Mouse (Mus musculus) left cerebral cortex, adult 18-20 months (tissue): ENCODE data around the gene Ccl7. TPM values are rescaled to one million over a fixed set of nuclear protein-coding genes. Genes with fewer than 3 reads are reported as not detected.

Experiments used
- DNase-seq, 2 experiments: peaks; one replicate each; pipeline ENCODE4 v3.0.0; 2021 to 2022; ENCODE audit warnings: low spot score in 2 of 2, mixed read lengths in 1 of 2
- total RNA-seq, 2 experiments: library from RNA; stranded (reverse); gene quantifications; 2 replicates each; pipeline ENCODE4 v1.2.3; 2021

Ccl7 gene
- total RNA-seq, 2 experiments from 2014 or later = not detected

DNA sequence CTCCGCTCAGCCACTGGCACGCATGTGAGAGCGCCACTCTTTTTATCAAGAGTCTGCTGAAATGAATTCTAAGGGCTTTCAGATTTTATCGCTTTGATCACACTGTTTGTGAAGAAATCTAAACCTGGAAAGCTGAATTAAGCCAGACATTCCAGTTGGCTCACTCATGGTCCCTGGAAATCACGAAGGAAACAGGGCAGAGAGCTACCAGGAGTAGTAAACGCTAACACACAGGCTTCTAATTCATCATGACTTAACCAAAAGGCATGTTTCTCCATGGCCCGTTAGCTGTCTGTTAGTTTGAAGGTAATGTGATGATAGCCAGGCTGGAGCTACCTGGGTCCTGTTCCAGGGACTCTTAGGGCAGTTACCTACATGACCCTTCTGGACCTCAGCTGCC lies 11.1 kb upstream of the Ccl7 start:
- no peak for DNase-seq

DNA sequence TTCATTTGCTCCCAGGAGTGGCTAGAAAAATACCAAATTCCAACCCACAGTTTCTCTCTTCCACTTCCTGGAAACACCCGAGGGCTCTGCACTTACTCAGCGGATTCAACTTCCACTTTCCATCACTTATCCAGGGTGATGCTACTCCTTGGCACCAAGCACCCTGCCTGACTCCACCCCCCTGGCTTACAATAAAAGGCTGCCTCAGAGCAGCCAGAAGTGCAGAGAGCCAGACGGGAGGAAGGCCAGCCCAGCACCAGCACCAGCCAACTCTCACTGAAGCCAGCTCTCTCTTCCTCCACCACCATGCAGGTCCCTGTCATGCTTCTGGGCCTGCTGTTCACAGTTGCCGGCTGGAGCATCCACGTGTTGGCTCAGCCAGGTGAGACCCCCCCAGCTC lies 10.2 kb upstream of the Ccl7 start, which contains the start of gene Ccl2:
Gene Ccl2, plus strand, starts transcription at position 216 of the 400 bp plus-strand sequence.
- peak; percentile 28 to 29 for DNase-seq

DNA sequence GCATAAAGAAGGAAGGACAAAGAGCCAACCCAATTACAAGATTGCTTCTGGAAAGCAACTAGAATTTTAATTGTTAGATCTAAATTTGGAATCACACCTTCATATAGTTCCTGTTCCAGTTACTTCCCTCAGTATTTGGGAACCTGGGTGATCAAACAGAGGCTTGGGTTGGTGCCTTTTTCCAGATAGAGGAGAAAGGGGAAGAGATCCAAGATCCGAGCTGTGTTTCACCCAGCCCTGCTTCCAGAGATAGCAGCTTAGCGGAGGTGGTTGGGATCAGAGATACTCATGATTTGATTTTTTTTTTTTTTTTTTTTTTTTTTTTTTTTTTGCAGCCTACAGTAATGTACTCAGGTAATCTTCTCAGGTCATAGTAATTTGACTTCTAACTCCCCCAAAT lies 9.7 kb upstream of the Ccl7 start:
- no peak for DNase-seq

DNA sequence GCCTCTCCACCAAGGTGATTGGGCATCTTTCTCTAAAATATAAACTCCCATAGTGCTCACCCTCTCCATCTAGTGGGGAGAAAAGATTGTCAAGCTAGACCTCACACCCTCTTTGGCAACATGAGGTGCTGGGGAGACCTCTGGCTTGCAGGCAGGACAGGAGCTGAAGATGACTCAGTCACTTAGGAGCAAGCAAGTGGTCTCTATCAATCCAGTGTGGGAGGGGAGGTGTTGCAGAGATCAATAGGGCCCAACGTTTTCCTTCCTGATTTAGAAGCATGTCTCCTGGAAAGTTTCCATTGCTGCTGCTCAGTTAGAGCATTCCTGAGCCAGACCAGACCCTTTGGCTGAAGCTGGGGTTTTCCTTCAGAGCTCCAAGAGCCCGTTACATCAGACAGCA lies 7.0 kb upstream of the Ccl7 start, which contains the start of gene Gm17268:
Gene Gm17268, minus strand, starts transcription at position 28 of the 400 bp plus-strand sequence.
- DNase-seq = no peak

DNA sequence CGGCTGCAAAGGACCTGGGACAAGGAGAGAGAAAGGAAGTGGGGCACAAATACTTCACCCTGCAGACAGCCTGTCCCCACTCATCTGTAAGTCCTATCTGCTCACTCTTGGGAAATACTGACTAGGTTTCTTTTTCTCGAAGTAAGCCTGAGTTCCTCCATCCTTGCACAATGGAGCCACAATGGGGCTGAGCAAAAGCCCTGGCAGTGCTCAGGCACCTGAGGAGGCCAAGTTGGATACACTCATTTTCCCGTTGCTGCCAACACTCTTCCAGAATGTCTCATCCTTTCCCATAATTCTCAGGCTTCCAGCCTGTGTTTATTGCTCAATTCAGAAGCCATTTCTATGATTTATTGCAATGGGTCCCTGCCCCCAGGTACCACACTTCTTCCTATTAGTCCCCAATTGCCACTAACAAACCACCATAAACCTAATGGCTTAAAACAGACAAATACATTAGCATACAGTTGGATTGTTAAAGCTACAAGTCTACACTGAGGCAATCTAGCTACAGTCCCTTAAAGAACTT lies 6.3 kb upstream of the Ccl7 start:
- DNase-seq = no peak

DNA sequence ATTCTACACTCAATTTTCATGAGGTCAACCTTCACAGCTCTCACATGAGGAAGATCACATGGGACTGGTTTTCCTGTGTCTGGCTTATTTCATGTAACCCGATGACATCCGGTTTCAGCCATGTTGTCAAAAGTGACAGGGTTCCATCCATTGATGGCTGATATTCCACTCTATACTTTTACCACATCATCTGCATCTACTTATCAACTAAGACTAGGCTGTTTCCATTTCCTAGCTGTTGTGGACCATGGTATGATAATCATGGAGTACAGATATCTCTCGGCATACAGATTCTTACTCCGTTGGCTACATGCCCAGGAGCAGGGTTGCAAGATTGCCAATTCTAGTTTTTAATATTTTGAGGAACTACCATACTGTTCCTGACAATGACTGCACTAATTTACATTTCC lies 3.8 kb upstream of the Ccl7 start:
- no peak for DNase-seq

DNA sequence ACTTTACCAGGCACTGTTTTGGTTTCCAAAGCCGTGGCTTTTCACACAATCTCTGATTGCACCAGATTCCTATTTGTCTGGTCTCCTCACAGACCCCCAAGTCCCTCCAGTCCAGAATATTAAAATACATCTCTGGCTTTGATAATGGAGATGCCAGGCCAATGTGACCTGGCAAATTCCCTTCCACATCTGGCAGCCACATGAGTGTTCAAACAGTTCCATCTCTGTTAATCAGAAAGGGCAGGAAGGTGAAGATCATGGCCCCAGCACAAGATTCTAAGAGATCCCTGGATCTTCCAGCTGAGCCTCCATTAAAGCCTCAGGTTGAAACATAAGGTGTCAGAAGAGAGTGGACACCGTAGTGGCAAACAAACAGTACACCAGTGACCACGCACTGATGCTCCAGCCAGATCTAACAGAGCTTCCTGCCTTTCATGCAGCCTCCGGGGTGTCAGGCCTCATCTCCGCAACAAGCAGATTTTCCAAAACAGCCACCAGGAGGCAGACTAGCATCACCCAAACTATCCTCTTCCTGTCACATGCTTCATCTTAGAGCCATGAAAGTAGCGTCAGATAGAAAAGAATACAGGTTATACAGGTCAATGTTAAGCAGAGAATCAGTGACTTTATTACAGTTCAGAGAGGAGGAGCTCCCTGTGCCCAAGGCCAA lies 2.4 kb downstream of the Ccl7 start:
- peak in 1 of 2 experiments; percentile 18 for DNase-seq

DNA sequence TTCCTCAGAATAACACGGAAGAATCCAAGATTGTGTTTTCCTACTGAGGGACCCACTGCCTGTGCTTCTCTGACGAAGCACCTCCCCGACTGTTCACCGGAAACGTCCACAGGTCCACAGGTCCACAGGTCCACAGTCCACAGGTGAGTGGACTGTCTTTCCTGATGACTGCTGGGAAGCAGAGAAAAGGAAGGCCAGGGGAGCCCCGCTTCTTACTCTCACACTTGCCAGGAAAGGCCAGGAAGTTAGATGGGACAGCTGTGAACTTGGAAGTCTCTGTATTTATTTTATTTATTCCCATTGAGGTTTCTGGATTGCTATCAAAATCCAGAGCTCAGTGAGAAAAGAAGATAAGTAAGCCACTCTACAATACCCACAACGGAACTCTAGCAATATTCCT lies 8.3 kb downstream of the Ccl7 start:
- DNase-seq = no peak

DNA sequence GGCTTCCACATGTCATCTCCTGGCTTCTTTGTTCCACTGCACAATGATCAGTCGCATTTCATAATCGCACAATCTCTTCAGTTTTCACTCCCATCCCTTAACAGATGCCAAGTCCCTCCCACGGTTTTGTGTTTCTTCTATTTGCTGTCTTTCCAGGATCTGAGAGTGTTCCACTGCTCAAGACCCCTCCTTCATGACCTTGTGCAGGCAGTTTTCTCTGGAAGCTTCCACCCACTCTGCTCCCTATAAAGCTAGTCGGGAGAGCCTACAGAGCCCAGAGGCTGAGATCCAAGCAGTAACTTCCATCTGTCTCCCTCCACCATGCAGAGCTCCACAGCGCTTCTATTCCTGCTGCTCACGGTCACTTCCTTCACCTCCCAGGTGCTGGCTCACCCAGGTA lies 12.1 kb downstream of the Ccl7 start, which contains the start of gene Ccl11:
Gene Ccl11, plus strand, starts transcription at position 178 of the 400 bp plus-strand sequence.
- peak; percentile 8 to 26 for DNase-seq

DNA sequence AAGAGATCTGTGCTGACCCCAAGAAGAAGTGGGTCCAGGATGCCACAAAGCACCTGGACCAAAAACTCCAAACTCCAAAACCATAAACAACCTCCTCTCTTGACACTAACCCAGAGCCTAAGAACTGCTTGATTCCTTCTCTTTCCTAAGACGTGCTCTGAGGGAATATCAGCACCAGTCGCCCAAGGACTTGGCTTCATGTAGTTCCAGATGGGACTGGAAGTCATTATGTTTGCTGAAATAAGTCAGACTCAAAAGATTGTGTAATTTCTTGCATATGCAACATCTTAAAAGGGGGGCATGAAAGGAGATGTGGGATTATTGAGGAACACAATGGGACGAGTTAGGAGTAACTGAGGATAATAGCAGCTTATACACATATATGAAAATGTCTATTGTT lies 16.7 kb downstream of the Ccl7 start:
- DNase-seq = no peak

DNA sequence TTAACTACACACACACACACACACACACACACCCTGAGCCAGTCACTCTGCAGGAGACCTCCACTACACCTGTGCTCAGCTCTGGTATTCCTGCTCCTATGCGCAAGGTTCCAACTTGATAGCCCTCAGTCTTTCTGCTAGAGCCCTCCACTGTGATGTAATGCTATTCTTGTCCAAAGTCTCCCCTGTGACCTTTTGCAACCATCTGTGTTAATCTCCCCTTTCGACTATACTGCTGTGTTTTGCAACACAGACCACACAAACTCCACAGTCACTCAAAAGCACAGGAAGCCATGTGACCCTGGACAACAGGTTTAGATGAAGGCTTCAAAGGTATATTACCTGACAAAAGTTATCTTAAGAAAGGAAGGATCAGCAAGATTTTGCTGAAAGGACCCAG lies 17.9 kb downstream of the Ccl7 start:
- DNase-seq = no peak

DNA sequence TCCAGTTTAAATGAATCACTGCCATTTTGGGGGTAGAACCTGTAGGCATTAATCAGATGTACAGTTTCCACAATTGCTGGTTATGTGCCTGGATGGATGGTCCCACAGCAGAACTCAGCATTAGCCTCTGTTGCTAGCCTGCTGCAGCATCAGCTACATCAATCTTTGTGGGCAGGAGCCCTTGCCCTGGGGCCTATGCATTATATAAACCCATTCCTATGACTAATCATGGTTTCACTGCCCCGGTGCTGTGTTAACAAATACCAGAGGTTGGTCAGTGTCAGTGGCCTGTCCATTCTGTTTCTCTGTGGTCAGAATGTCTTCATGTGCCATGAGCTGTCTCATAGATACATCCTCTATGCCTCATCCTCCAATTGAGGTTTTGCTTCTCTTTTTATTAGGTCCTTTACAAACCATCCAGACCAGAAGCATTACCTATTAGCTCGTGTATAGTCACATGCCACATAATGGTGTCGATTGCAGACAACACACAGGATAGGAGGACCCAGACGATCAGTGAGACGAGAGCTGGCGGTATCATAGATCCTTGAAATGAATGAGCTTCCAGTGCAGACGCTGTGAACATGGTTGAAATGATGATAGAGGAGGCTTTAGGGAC lies 21.6 kb downstream of the Ccl7 start:
- DNase-seq = no peak

DNA sequence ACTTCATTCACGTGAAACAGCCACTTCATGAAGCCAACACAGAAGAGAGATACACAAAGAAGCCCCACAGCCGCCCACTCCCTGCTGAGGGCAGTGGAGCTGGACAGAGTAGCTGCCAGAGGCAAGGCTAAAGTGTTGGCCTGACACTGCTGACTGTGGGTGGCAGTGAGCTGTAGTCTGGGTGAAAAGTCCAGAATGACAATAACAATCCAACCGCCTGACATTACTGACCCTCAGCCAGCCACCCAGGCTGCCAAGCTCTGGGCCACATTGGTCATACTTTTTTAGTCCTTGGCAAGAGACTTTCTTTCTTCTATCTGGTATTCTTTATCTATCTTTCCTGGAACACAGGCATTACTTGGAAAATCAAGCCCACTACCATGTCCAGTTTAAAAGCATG lies 25.6 kb downstream of the Ccl7 start:
- no peak for DNase-seq

DNA sequence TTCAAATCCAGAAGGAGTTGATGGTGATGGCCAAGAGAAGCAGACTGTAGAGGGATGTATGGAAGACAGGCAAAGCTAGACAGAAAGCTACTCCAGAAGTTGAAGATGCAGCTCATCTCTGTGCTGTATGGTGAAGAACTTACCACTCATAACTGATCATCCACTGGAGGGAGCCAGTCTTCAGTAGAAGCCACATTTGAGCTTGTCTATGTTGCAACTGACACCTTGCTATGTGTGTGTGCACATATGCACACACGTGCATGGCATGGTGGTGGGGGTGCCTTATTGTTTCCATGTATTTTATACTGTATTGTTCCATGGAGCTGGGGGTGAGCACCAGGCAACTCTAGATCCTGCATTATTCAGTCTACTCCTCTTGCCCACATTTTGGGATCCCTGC lies 26.9 kb downstream of the Ccl7 start:
- DNase-seq = no peak

DNA sequence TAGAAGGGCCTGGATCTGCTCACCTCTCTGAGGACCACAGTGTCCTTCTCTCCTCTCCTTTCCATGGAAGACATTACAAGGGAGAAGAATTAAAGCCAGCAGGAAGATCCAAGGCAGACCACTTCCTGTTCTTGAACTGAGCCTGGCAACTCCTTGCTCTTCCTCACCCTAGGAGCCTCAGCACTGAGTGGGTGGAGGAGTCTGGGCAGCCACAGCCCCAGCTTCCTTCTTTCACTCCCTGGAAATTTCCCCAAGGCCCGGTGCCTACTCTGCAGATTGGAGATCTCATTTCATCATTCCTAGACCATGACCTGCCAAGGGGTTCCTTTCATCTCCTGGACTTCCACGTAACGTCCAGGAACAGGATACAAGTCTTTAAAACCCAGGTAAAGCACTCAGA lies 27.5 kb downstream of the Ccl7 start:
- no peak for DNase-seq

DNA sequence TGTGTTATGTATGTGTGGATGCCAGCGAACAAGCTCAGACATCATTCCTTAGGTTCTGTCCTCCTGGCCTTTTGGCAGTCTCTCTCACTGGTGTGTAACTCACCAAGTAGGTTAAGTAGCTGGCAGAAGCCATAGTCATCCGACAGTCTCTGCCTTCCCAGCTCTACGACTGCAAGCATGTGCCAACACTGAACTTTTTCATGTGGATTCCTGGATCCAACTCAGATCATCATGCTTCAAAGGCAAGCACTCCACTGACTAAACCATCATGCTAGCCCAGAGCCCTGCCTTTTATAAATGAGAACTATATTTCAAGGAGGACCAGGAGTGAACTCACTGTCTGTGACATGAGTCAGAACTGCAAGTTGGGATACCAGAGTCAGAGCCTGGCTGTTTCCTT lies 28.2 kb downstream of the Ccl7 start:
- DNase-seq = no peak

DNA sequence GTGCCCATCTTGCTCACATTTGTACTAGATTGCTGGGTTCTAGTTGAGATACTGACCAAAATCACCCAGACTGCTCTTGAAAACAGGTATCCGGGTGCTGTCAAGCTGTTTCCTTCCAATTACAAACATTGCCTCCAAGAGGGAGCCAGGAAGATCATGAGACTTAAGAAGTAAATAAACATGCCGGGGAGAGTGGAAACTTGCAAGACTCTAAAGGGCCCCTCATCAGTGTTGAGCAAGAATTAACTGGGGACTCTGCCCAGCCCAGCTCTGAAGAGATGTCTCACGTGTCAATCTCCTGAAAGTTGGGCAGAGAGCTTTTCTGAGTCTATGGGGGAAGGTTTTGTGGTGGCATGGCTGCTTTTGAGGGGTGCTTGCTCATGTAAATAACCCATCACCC lies 31.5 kb downstream of the Ccl7 start:
- DNase-seq = no peak

DNA sequence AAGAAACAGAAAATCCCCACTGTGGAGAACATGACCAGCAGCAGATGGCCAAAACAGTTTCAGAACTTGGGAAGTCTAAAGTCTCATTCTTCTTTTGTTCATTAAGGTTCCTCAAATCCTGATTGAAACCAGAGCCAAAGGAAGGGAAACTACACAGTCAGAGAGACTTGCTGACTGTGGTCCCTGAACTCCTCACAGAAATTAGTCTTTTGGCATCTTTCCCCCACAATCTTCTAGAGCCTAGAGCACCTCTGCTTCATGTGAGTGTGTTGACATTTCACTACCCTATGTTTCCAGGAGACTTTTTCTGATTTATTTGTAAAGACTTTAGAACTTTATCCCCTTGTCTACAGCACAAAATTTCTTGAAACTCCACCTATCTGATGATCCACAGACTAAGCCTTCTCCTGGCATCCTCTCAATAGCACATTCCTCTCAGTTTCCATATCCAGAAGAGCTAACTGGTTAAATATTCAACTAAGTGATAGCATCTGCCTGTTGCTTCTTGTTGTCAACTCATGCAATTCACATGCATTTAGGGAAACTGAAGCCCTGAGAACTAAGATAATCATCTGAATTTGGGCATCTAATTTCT lies 32.7 kb downstream of the Ccl7 start:
- DNase-seq = no peak

DNA sequence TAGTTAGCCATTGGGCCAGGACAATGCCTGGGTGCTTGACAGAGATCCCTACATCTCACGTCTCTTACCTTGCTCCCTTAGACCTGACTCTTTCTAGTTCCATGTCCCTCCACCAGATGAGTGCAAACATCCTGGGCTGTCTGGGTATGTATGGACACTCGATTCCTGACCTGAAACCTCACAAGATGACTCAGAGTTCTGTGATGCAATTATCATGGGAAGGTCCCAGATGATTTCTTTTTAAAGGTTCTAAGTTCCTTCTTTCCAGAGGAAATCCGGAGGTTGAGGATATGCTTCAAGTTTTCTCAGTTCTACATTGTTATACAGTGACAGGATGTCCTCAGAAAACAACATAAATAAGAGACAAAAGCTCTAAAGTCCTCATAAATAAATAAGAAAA lies 35.4 kb downstream of the Ccl7 start:
- no peak for DNase-seq

DNA sequence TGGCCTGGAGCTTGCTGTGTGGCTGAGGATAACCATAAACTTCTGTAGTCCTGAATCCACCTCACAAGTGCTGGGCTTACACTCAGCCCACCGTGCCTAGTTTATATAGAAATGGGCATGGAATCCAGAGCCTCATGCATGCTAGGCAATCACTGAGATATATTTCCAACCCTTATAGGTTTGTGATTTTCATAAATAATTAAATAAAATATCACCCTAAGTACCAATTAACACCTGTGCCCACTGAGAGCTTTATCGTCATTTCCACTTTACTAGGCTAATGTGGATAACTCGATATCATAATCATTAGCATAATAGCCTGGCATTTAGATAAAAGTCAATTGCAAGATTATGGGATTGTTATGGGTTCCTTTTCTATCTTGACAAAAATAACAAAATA lies 38.8 kb downstream of the Ccl7 start:
- DNase-seq = no peak
